Mouse (Mus musculus) lung, embryonic 15.5 days (tissue): ENCODE measurements around the gene Rpl28. TPM values are rescaled to one million over a fixed set of nuclear protein-coding genes. Genes with fewer than 3 reads are reported as not detected.

Experiments
- ATAC-seq: fragments of 200-750 bp; cut with Nextera tagmentation; 2 replicates; pipeline ENCODE4 v1.8.0; 2017; ENCODE audit warnings: moderate number of reproducible peaks, borderline replicate concordance; ENCODE audit not compliant: low FRiP score, low TSS enrichment; ENCODE audit errors: extremely low read depth
- H3K27ac ChIP-seq: fragments of 300-500 bp; sonication (generic); 2 replicates; pipeline ENCODE4 v1.5.1; 2015; ENCODE audit warnings: moderate library complexity, mild to moderate bottlenecking, inconsistent platforms
- H3K27me3 ChIP-seq: fragments of 300-500 bp; sonication (generic); 2 replicates; pipeline ENCODE4 v1.6.1; 2015; ENCODE audit warnings: inconsistent platforms
- H3K36me3 ChIP-seq: fragments of 300-500 bp; sonication (generic); 2 replicates; pipeline ENCODE4 v1.6.1; 2015; ENCODE audit warnings: inconsistent platforms
- H3K4me1 ChIP-seq: fragments of 300-500 bp; sonication (generic); 2 replicates; pipeline ENCODE4 v1.6.1; 2015; ENCODE audit warnings: inconsistent platforms
- H3K4me2 ChIP-seq: fragments of 300-500 bp; sonication (generic); 2 replicates; pipeline ENCODE4 v1.6.1; 2015; ENCODE audit warnings: inconsistent platforms, mild to moderate bottlenecking, moderate library complexity
- H3K4me3 ChIP-seq: fragments of 300-500 bp; sonication (generic); 2 replicates; pipeline ENCODE4 v1.5.1; 2015; ENCODE audit warnings: mild to moderate bottlenecking, inconsistent platforms
- H3K9ac ChIP-seq: fragments of 300-500 bp; sonication (generic); 2 replicates; pipeline ENCODE4 v1.6.1; 2015; ENCODE audit warnings: inconsistent platforms
- H3K9me3 ChIP-seq: fragments of 300-500 bp; sonication (generic); 2 replicates; pipeline ENCODE4 v1.6.1; 2016; ENCODE audit warnings: inconsistent platforms
- WGBS: fragments of 180-500 bp; shearing (Covaris S2); methylation state at CpG from one replicate; pipeline ENCODE4 v1.1.7; 2015; 5-methylcytosine and 5-hydroxymethylcytosine counted together
- polyA plus RNA-seq: library from polyadenylated mRNA; unstranded; fragments of >200 nt; fragmentation: Nextera tagmentation; extraction: Ambion mirVana; gene quantifications from 2 replicates; pipeline ENCODE4 v1.2.1, GENCODE M21; 2015

Gene Rpl28
- polyA plus RNA-seq: 314 and 334 TPM in 2 replicates

DNA sequence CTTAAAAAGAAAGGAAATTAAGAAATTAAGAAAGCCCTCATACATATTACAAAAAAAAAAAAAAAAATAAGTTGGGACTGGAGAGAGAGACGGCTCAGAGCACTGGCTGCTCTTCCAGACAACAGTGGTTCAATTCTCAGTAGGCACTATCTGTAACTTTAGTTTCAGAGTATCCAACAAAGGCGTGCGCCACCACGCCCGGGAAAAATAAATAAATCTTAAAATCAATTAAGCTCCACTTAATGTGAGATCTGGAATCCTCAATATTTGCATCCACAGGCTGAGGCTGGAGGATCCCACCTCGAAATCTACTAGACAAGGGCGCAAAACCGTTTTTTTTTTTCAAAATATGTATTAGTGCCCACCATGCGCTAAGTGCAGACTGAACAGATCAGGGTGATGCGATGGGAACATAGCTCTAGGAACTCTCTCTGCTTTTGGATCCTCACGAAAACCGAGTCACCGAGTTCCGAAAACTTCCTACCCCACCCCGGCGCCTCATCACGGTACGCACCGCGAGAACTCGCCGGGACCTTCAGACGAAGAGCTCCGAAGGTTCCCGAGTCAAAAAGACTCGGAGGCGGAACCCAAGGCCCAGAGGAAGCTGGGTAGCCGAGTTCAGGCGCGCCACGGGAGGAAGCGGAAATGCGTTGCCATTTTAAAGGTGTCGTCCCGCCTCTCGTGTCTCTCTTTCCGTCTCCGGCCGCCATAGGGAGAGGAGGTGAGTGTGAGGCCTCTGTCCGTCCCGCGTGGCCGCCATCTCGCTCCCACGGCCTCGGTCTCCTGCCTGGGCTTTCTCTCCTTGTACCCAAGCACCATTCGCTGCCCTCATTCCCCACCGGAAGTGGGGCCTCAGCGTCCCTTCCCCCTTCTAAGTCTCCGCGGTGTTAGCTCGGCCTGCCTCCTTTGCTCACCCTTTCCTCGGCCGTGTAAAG is at the start of gene Rpl28:
Gene Rpl28 (plus strand): TSS at position 597 of the 935 bp plus-strand sequence.
- Histone ChIP-seq H3K27me3 (0 out of 2 replicates have a peak, but pooled peaks cover 8% of the 10 kb centered on the region), H3K9ac (peak within 1 kb of the TSS; percentile 95), H3K9me3 (no peaks in the 10 kb centered on the region), H3K4me2 (peak within 1 kb of the TSS; percentile 84), H3K4me1 (peaks cover 31% of the 10 kb centered on the region), H3K27ac (peak within 1 kb of the TSS; percentile 97), H3K4me3 (peak within 1 kb of the TSS; percentile 87), H3K36me3 (peaks cover 40% of the 10 kb centered on the region)
- peak; percentile 91 for ATAC-seq
- WGBS: under 1% methylated on average over 54 of the region's 54 CpGs

DNA sequence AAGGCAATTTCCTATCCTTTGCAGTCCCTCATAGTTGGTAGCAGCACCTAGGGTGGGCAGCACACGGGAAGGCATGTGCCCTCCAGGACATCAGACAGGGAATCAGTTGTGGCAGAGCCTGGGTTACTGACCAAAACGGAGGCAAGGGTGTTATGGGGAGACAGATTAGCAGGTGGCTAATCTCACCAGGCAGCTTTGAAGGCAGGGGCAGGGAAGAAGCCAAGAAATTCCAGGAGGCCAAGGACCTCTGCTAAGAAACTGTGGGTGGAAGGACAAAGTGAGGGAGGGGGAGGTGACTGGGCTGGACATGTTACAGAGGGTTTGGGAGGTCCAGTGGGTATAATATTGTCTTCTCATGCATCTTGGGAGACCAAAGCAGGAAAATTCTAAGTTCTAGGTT is 49.3 kb upstream of the Rpl28 start:
- no peak overlapping the region for H3K4me2 ChIP-seq
- 58% methylated on average over 2 of the region's 2 CpGs for WGBS
- H3K4me3 ChIP-seq: no peak overlapping the region
- peaks cover 17% of the 10 kb centered on the region for H3K36me3 ChIP-seq
- H3K9me3 ChIP-seq: no peaks in the 10 kb centered on the region
- H3K27me3 ChIP-seq: no peaks in the 10 kb centered on the region
- peaks cover 33% of the 10 kb centered on the region for H3K4me1 ChIP-seq
- H3K27ac ChIP-seq: no peak overlapping the region
- no peak for ATAC-seq
- no peak overlapping the region for H3K9ac ChIP-seq

DNA sequence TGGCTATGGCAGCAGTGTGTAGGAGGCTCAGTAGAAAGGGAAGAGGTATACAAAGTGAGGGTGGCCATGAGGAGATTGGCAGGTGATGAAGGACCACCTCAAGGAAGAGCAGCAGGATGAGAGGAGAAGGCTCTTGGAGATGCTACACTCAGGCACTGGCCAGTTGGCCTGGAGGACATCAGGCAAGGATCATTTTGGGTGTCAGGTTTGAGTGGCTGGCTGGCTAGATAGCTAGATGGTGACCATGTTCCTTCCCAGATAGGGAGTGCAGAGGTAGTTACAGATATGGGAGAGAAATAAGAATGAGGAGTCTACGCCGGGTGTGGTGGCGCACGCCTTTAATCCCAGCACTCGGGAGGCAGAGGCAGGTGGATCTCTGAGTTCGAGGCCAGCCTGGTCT is 47.8 kb upstream of the Rpl28 start:
- Histone ChIP-seq H3K9me3 (no peaks in the 10 kb centered on the region), H3K27ac (no peak overlapping the region), H3K4me2 (no peak overlapping the region), H3K4me3 (no peak overlapping the region), H3K9ac (no peak overlapping the region), H3K27me3 (no peaks in the 10 kb centered on the region), H3K36me3 (peaks cover 17% of the 10 kb centered on the region), H3K4me1 (peaks cover 26% of the 10 kb centered on the region)
- 89% methylated on average over 6 of the region's 6 CpGs for WGBS
- ATAC-seq: no peak

DNA sequence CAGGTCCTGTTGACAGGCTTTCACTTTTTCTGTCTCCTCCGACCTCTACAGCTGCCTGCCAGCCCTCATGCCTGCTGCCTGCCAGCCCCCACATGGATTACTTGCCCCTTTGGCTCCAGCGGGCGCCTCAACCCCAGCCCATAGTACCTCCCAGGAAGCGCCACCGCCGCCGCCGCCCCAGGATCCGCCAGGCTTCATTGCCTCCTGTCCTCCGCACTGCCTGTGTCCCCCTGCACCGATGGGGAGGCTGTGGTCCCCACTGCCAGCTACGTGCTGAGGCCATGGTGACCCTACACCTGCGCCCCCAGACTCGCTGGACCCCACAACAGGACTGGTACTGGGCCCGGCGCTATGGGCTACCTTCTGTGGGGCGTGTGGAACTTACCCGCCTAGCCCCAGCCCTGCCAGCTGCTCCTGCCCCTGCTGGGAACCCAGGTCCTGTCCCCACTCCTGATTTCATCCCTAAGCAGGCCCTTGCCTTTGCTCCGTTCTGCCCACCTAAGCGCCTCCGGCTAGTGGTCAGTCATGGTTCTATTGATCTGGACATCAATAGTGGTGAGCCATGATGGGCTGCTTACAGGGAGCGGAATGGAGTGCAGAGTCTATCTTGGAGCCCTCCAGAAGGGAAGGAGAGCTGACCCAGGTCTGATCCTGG is 46.2 kb upstream of the Rpl28 start:
- H3K27ac ChIP-seq: no peak overlapping the region
- peaks cover 22% of the 10 kb centered on the region for H3K4me1 ChIP-seq
- 87% methylated on average over 22 of the region's 22 CpGs for WGBS
- H3K36me3 ChIP-seq: peaks cover 17% of the 10 kb centered on the region
- ATAC-seq: no peak
- no peaks in the 10 kb centered on the region for H3K9me3 ChIP-seq
- H3K27me3 ChIP-seq: no peaks in the 10 kb centered on the region
- H3K4me2 ChIP-seq: no peak overlapping the region
- no peak overlapping the region for H3K9ac ChIP-seq
- H3K4me3 ChIP-seq: no peak overlapping the region

DNA sequence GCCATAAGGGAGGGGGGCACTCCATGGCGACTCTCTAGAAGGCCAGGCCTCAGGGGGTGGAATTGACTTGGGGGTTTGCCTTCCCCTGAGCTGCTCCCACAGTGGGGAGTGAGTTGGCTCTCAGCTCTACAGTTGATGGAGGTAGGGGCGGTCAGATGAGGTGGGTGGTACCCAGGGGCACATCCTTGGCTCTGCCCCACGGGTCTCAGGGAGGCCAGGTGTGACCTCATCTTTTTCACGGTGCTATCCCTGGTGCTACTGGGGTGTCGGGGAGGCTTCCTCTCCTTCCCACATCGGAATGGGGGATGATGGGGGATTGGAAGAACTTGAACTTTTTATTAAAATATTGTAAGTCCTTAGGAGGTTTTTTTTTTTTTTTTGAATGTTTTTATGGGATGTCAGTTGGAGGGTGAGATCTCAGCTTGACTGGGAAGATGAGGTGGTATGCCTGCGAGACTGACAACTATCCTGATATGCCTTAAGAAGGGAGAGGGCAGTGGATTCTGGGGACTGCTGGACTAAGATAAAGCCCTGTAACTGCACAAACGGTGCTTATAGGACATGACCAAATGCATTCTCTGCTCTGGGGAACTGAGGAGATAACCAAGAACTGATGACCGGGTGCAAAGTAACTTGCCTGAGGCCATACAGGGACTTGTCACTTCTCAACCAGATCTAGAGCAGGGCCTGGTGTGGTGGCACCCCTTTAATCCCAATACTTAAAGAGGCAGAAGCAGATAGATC is 45.3 kb upstream of the Rpl28 start:
- Histone ChIP-seq H3K4me3 (no peak overlapping the region), H3K4me1 (peaks cover 22% of the 10 kb centered on the region), H3K27me3 (no peaks in the 10 kb centered on the region), H3K9ac (no peak overlapping the region), H3K36me3 (peaks cover 17% of the 10 kb centered on the region), H3K4me2 (no peak overlapping the region), H3K27ac (no peak overlapping the region), H3K9me3 (no peaks in the 10 kb centered on the region)
- ATAC-seq: no peak
- WGBS: 59% methylated on average over 9 of the region's 9 CpGs

DNA sequence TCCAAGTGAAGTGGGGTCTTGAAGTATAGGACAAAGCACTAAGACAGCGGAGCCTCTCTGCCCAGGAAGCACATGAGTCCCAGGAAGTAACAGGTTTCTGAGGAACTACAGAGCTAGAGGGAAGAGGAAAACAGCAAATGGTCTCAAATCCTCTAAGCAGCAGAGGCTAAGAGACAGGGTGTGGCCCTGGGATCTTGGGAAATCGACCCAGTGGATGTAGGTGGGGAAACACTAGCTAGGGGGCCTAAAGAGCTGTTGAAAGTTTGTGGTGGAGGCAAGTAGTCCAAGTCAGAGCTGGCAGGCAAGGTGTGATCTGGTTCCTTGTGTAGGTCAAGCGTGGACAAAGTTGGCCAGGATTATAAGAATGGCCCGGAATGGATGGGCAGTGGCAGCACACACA is 44.4 kb upstream of the Rpl28 start:
- Histone ChIP-seq H3K36me3 (peaks cover 17% of the 10 kb centered on the region), H3K9ac (no peak overlapping the region), H3K27ac (no peak overlapping the region), H3K4me2 (no peak overlapping the region), H3K4me3 (no peak overlapping the region), H3K27me3 (no peaks in the 10 kb centered on the region), H3K9me3 (no peaks in the 10 kb centered on the region), H3K4me1 (peaks cover 21% of the 10 kb centered on the region)
- ATAC-seq: no peak
- WGBS: 69% methylated on average over 4 of the region's 4 CpGs

DNA sequence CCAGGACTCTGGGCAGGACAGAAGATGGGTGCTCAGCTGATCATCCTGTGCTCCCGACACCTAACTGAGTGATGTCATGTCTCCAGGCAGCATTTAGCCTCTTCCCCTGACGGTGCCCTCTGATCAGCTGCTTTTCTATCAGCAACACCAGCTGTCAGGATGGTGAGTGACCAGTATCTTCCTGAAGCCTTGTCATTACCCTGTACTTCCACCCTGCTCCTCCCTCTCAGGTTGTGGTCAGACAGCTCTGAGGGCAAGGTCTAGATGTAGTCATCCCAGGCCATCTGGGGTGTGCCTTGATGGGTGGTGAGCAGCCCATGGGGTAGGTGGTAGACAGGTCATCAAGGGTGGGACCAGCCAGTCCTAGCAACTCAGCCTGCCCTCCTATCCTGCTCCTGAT is 43.5 kb upstream of the Rpl28 start:
- H3K36me3 ChIP-seq: peaks cover 16% of the 10 kb centered on the region
- no peak for ATAC-seq
- 52% methylated on average over 2 of the region's 2 CpGs for WGBS
- no peaks in the 10 kb centered on the region for H3K27me3 ChIP-seq
- H3K9ac ChIP-seq: no peak overlapping the region
- no peak overlapping the region for H3K4me3 ChIP-seq
- no peaks in the 10 kb centered on the region for H3K9me3 ChIP-seq
- H3K4me2 ChIP-seq: no peak overlapping the region
- H3K27ac ChIP-seq: no peak overlapping the region
- peaks cover 19% of the 10 kb centered on the region for H3K4me1 ChIP-seq

DNA sequence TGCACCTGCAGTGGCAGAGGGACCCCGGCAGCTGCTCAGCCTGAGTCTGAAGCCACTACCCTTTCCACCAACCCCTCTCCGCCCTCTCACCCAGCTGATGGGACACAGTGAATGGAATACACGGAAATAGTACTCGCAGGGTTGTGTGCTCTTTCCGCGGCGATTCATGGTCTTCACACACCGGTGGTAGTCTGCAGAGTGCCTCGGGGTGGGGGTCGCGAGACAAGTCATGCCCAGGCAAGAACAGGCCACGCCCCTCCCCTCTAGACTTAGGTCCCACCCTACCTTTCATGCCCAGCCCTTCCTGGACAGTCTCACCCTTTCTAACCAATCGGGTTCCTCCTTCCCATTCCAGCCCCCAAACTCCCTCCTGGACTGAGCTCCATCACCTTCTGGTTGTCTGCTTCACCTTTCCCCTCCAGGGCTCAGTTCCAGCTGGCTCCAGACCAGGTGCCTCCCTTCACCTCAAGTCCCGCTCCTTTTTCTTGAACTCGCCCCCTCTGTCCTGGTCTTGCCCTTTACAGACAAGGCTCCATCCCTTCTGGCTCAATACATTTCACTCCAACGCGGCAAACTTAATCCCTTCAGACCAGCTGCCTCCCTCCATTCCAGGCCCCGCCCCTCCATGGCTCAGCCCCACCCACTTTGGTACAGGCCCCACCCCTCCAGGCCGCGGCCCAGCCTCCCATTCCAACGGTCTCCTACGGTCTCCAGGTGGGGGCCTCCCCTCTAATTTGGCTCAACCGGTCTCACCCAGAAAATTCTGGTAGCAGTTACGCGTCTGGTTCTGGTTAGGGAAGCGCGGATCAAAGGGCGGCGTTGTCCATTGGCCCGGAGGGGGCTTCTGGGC is 40.5 kb upstream of the Rpl28 start:
- peak; percentile 81 for ATAC-seq
- peak overlapping the region; percentile 11; the same call in 1 of the 2 replicates for H3K9ac ChIP-seq
- no peaks in the 10 kb centered on the region for H3K27me3 ChIP-seq
- peak overlapping the region; percentile 56 for H3K27ac ChIP-seq
- no peaks in the 10 kb centered on the region for H3K36me3 ChIP-seq
- H3K9me3 ChIP-seq: no peaks in the 10 kb centered on the region
- 3% methylated on average over 30 of the region's 30 CpGs for WGBS
- peaks cover 19% of the 10 kb centered on the region for H3K4me1 ChIP-seq
- H3K4me3 ChIP-seq: peak overlapping the region; percentile 45
- H3K4me2 ChIP-seq: peak overlapping the region; percentile 71

DNA sequence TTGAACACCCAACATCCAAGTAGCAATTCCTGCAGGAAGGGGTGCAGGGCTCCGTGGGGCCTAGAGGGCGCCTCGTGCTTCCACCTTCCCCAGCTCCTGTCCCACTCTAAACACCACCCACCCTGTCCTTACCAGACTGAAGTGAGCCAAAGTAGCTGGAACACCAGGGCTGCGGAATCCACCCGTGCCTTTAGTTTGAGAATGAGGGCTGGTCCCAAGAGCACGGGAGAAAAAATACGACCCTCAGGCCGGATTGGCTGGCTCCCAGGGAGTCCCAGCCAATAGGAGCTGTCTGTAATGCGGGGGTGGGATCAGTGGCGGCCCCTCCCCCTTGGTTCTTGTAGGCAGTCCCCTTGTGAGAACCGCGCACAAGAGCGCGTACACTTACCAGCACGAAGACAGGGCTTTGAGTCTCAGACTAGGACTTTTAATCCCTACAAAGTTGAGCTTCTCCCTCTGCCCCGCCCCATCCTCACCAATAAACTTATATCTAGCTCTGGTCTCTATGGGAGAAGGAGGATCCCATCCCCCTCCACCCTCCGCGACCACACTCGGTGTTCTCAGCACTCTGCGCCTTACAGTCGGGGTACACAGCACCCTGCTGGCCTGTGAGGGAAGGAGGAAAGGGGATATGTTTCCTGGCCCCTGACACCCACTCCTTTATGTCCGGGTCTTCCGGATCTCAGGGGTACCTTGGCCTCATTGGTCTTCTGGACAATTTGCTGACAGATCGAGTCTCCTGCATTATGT is 39.7 kb upstream of the Rpl28 start, which contains the start of gene Cox6b2:
Gene Cox6b2 (minus strand): TSS at position 274 of the 750 bp plus-strand sequence.
- Histone ChIP-seq H3K4me3 (peak within 1 kb of the TSS; percentile 45), H3K27ac (peak within 1 kb of the TSS; percentile 56), H3K36me3 (no peaks in the 10 kb centered on the region), H3K9me3 (no peaks in the 10 kb centered on the region), H3K27me3 (no peaks in the 10 kb centered on the region), H3K9ac (peak within 1 kb of the TSS; percentile 11), H3K4me2 (peak within 1 kb of the TSS; percentile 71), H3K4me1 (peaks cover 19% of the 10 kb centered on the region)
- 2% methylated on average over 24 of the region's 24 CpGs for WGBS
- peak; percentile 93 for ATAC-seq

DNA sequence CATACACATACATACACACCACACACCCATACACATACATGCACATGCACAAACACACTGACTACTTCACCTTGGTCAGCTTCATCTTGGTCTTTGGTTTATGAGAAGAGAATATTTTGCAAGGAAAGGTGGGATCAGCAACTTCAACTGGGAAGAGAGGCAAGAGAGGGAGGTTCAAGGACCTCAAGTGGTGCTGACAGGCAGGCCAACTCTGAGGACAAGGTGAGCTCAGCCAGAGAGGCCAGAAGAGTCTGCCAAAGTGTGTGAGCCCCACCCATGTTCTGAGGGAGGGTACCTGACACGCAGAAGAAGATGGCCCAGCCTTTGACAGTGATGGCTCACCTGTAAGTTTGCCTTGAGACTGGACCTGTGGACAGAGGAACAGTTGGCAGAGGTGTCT is 33.0 kb upstream of the Rpl28 start:
- Histone ChIP-seq H3K4me3 (no peak overlapping the region), H3K27ac (no peak overlapping the region), H3K4me1 (no peaks in the 10 kb centered on the region), H3K9ac (no peak overlapping the region), H3K9me3 (no peaks in the 10 kb centered on the region), H3K4me2 (no peak overlapping the region), H3K27me3 (no peaks in the 10 kb centered on the region), H3K36me3 (no peaks in the 10 kb centered on the region)
- ATAC-seq: no peak
- WGBS: 20% methylated on average over 1 of the region's 1 CpGs
